Mouse (Mus musculus) kidney, postnatal 4 days (tissue): Measurements from ENCODE around the gene Cyb5d1.
A peak's percentile ranks its signal among the peaks of the same experiment; 100 is the strongest.

Experiments used
- DNase-seq, 2 experiments: peaks; one replicate each; pipeline ENCODE4 v3.0.0; 2021; ENCODE audit warnings: mixed read lengths in 2 of 2

Cyb5d1 gene

DNA sequence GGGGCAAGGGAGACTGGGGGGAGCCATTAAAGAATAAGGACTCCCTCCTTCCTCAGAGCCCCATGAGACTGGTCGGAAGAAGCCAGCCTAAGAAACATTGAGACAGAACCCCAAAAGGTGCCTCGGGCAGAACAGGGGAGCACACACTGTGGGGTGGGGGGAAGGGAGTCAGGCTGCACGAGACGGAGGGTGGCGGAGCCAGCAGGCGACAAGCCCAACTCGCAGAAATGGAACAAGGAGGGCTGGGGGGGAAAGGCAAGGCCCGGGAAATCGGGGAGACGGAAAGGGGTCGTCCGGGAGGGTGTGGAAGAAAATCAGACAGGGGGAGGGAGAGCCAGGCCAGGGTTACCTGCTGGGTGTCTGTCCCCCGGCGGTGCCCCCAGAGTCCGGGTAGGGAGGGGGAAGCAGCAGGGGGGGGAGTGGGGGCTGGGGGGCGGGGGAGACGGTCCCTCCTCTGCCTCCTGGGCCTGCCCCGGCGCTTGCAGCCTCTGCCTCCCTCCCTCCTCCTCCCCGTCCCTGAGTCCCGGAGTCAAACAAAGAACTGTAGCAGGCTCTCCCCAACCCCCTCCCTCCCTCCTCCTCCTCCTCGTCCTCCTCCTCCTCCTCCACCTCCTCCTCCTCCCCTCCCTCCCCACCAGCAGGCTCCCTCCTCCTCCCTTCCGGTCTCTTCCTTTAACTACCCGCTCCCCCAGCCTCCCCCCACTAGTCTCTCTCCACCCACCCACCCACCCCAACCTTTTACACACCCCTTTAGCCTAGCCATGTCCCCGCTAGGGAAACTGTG is 20.4 kb upstream of the Cyb5d1 start:
- peak; percentile 69 to 85 for DNase-seq

DNA sequence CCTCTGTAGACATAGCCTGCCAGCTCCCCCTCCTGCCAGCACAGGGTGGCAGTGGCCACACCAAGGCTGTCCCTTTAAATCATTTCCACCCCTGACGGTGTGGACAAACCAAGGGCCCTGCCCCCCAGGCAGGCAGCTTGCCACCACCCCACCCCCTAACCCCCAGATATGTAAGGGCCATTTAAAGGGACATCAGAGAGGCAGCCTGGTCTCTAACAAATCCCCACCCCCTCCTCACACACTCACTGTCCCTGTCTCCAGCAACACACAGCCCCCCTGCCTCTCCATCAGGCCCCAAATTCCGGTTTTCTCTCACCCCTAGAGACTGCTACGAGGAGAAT is 19.9 kb upstream of the Cyb5d1 start:
- peak; percentile 73 to 83 for DNase-seq

DNA sequence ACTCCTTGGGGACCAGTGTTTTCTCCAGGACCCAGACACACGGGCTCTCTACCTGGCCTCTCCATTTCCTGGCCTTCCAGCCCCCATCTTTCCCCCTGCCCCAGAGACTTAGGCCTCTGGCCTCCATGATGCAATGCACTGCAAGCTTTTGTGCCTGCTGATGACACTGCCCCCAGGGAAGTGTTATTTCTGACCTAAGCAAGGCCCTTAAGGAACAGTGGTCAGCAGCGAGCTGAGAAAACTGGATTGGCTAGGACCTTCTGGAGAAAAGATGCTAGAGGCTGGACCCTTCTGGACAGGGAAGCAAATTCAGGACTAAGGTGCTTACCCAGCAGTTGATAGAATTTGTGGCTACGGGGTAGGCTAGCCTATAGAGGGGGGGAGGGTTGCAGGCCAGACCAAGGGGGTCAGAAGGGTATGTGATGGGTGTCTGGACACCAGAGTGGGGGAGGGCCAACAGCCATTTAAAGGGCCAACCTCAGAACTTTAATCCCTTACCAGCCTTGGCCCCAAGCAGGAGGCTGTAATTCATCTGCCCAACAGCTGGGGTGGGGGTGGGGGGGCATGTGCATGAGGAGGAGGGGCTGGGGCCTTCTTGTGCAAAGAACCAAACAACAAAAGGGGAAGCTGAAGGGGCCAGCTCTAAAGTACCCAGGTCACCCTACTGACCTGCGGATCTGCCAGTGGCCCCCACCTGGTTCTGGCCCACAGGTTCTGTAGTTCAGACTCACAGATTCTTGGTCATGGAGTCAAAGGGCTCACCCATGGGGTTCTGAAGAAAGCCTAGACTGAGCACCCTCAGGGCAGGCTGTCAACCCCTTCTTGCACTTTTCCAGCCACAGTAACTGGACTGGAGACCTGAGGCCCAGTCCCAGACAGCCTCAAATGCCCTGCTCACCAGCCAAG is 19.2 kb upstream of the Cyb5d1 start:
- DNase-seq, result peak in 1 of 2 experiments; percentile 41

DNA sequence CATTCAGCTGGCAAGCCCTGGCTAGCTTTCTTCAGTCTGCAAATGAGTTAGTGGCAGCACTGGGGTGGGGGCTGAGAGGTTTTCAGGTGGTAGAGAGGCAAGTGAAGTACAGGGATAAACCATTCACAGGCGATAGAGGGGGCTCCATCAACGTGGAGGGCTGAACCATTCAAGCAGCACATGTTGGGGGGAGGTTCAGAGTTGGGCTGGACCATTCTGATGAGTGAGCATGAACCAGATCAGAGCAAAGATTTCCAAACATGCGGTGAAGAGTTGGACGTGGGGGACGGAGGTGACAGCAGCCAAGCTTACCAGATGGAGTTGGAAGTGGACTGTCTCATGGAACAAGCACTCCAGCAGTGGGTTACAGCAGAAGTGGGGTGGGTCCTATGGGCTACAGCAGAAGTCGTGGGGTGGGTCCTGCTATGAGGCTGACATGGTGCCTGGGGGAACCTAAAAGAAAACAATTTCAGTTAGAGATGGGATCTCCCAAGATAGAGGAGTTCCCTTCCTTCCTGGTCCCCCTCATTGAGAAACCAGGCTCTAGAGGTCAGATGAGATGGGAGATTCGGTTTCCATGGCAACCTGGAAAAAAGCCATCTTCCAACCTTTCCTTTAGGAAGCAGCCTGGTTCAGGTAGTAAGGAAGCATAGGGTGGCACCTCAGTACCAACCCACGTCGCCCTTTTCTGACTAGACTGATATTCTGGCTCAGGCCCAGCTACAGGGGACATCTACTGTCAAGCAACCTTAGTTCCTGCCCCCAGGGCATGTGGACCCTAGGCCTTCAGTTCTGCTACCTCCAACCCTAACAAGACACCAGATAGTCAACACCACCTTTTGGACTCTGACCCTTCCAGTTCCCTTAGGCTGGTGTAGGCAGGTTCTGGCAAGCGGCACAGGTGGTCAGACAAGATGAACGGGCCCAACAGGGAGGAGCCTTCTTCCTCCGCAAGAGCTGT is 18.1 kb upstream of the Cyb5d1 start, which contains the start of gene Kdm6b:
Kdm6b (minus strand) TSS at position 455 of the 961 bp plus-strand sequence.
- peak; percentile 39 to 65 for DNase-seq

DNA sequence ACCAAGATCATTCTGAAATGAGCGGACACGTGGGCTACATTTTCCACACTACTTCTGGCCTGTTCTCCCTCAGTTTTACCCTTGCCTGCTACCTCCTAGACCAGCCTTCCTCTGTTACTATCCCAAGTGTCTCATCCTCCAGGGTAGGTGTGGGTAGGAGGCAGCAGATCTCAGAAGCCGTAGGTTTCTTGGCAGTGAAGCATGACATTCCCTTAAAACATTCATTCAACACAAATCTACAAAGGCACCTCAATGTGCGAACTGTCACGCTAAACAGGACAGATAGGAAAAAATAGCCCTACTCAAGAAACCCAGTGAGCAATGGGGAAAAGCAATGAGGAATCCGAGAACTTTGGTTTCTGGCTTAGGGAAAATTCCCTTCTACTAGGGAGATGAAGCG is 17.1 kb upstream of the Cyb5d1 start:
- no peak for DNase-seq

DNA sequence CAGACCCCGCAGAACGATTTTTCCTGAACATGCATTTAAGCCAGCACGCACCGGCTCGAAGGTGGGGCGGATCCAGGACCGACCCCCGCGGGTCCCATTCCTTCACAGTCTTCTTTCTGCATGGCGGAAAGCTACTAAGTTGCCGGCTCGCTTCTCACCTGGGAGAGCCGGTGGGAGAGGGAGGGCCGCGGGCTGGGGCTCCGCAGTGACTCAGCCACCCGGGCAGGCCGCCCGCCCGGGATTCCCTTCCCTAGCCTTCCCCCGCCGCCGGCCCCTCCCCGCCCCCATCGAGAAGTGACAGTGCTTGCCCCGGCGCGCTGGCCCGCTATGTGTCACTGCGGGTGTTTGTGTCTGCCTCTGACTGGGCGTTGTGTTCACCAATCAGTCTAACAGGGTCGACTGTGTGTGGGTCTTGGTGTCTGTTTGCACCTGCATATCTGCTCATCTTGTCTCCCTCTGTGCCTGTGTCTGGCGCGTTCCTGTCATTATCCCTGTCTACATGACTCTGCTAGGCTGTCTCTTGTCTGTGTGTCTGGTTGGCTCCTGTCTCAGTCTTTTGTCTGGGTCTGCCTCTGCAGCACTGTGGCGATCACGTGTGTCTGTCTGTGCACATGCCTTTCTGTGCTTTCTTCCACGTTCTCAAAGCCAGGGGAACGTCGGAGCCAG is 16.2 kb upstream of the Cyb5d1 start:
- DNase-seq, result peak; percentile 79 to 87

DNA sequence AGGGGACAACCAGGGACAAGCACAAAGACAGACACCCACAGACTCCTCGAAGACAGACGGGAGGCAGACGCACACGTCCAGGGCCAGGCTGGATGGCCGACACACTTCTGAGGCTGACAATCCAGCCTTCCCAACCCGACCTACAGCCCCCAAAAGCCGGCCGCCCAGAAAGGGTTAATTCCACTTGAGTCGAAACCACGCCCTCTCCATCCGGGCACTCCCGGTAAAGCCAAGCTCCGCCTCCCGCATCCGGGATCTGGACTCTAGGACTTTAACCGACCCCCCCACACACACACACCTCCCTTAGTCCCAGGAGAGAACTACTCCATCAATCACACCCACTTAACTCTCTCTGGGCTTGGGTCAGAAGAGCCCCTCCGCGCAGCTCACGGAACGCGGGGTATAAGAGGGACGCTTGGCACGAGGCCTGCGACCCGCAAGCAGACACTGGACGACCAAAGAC is 15.7 kb upstream of the Cyb5d1 start:
- peak; percentile 99 for DNase-seq

DNA sequence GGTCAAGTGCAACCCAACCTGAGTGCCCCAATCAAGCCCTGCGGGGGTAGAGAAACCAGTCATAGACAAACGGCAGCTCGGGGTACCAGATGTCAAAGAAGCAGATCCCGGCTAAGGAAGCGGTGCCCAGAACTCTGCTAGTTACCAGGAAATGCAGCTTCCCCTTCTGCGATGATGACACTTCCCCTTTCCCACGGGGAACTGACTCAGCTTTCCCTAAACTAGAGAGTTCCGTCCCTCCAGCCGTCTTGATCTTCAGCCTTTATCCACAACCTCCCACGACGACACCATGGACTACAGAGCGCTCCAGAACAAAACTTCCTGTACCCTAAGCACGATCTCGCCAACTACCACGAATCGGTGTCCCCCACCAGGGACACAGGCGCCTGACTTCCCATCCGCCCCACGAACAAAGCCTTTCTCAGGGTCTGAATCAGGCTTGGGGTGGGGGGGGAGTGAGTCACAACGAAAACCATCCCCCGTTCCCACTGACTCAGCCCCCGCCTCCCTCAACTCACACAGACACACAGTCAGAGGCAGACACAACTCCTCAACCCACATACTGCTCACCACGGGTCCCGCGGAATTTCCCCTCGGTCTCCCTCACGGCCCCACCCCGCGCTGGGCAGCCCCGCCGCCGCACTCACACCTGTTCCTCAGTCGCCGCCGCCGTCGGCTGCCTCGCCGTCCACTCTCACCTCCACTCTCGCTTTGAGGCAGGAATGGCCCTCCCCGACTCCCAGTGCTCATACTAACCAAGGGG is 15.1 kb upstream of the Cyb5d1 start:
- peak; percentile 66 to 79 for DNase-seq

DNA sequence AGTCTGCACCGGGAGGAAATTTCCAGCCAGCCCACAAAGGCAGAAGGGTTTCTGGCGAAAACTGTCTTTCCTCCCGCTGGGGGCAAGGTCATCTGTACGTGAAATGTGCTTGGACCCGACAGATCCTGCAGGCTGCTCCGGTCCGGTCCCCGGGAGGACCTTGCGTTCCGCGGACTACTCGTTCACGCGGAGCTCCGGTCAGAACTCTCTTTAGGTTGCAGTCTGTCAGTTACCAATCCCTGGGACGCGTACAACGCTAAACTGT is 14.5 kb upstream of the Cyb5d1 start:
- no peak for DNase-seq

DNA sequence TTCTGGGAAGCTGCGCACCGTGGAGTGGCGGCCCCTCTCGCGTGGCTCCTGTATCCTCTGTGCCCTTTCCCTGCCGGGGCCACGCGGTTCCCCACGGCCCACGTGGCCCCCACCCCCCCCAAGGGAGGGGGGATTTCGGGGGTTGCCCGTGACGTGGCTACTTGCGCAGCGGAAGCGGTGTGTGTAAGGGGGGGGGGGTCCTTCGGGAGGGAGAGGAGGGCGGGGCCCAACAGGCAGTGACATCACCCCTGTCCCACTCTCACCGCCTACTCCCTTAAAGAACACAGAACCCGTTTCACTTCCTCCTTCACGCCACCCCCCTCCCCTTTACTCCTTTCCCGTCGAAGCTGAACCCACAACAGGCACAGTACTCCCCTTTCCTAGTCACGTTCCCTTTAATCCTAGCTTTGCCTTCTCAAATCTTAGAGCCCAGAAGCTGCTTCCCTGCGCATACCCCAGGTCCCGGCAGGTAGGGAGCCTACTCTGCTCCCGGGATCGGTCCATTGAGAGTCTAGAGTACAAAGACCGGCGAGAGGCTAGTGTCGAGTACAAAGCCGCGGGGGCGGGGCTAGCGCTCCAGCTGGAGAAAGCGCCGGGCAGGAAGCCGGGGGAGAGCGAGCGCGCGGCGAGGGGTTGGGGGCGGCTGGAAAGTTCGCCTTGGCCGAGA is 14.1 kb upstream of the Cyb5d1 start:
- DNase-seq, result peak; percentile 94 to 96

DNA sequence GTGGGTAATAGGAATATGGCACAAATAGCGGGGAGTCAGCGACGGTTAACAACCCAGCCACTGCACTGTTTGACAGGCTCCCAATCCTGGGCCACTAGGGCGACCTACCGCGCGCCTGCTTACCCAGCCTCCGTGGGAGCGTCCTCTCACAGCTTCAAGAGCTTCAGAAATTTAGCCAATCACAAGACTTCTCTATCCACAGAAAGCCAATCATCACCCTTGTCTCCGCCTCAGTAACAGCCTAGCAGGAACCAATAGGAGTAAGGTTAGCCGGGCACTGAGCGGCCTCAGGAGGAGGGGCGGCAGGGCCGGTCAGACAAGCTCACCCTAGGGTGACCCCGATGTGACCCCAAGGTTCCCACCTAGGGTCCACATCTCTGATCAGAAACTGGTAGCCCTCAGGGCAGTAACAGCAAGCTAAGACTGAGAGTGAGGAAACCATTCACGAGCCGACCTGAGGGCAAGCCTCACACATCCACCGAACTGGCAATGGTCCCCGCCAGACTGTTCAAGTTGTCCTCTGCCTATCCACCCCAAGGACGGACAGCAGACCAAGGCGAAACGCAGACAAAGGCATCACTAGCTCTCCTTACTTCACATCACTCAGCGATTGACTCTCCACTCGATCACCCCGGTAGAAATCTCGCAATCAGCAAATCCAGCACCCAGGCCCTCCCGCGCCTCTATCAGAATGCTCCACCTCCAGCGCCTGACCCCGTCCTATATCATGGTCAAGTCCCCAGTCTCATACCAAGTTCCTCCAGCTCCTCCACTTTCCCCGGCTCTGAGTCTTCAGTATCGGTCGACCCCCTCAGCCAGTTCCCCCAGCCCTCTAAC is 13.3 kb upstream of the Cyb5d1 start:
- peak; percentile 77 to 86 for DNase-seq

DNA sequence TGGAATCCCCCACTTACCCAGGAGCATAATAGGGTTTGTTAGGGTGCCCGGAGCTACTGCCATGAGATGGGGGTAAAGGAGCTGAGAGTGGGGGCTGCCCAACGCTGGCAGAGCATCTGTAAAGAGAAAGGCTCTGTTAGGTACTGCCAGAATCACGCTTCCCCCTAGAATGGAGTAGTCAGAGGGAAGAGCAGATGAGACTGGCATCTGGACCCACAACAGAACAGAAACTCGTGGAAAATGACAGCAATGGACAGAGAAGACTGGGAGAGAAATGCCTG is 12.2 kb upstream of the Cyb5d1 start:
- DNase-seq, result no peak

DNA sequence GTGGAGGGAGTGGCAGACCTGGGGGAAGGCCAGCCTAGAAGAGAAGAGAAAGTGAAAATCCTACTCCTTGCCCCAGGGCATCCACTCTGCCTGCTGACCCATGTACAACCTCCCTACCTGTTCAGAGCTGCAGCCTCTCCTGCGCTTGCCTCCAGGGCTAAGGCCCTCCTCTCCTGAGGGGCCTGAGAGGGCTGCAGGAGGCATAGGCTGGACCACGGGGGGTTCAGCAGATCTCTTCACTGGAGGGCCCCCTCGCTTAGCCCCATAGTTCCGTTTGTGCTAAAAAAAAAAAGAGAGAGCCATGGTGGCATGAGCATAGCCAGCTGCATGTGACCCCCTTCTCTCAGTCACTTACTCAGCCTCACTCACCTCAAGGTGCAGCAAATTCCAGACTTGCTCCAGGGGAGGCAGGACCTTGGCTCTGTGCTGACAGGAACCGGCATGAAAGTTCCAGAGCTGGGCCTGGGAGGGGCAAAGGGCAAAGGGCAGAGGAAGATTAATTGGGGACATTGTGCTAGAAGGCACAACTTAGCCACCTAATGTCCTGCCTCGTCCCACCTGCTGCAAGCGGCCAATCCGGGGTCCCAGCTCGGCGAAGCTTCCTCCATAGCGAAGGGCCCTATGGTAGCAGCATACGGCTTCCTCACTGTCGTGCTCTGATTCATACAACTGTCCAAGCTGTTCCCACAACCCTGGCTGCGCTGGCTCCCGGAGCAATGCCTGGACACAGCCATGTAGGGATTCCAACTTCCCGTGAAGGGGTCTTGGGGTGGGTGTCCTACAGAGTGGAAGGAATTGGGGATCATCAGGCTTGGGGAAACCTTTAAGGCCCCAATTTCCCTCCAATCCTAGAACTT is 11.7 kb upstream of the Cyb5d1 start:
- peak in 1 of 2 experiments; percentile 13 for DNase-seq

DNA sequence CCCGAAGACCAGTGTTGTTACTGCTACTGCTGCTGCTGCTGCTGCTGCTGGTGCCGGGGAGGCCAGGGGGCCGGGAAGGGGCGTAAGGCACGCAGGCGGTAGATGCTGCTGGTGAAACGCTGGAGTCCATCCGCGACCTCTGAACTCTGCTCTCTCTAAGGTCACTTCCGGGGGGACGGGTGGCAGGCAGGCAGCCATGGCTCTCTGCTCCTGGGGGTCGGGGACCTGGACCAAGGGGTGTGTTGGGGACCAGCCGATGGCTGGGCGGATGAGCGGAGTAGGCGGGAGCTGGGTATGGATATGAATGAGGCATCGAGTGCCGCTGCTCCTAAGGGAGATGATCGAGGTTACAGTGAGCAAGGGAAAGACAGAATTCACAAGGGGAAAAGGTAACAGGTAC is 10.9 kb upstream of the Cyb5d1 start:
- DNase-seq, result no peak

DNA sequence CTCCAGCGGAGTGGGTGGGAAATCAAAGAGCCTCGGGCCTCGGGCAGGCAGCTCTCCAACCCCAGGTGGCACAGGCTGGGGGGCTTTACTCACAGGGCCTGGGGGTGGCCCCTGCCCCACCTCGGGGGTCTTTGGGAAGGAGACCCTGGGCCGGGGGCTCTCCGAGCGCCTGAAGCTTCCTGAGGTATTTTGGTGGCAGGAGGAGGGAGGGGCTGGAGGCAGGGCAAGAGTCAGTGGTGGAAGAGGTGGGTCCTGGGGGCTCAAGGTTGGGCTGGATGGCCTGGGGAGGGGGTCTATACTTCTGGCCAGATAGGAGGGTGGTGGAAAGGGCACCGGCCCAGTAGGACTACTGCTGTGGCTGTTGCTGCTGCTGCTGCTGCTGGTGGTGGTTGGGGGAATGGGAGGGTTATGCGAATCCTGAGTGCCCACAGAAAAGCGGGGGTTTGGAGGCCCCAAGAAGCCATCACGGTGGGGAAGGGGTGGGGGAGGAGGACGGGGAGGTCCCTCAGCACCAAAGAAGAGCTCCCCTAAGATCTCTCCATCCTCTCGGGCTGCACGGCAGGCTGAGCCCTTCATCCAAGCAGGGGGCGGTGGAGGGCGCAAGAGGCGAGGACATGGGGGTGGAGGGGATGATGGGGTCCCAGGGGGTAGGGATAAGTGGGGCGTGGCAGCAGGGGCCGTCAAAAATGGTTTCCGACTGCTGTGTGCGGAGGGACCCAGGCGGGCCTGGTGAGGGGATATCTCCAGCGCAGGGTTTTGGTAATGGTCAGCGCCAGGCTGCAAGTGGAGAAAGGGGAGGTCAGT is 10.2 kb upstream of the Cyb5d1 start:
- no peak for DNase-seq

DNA sequence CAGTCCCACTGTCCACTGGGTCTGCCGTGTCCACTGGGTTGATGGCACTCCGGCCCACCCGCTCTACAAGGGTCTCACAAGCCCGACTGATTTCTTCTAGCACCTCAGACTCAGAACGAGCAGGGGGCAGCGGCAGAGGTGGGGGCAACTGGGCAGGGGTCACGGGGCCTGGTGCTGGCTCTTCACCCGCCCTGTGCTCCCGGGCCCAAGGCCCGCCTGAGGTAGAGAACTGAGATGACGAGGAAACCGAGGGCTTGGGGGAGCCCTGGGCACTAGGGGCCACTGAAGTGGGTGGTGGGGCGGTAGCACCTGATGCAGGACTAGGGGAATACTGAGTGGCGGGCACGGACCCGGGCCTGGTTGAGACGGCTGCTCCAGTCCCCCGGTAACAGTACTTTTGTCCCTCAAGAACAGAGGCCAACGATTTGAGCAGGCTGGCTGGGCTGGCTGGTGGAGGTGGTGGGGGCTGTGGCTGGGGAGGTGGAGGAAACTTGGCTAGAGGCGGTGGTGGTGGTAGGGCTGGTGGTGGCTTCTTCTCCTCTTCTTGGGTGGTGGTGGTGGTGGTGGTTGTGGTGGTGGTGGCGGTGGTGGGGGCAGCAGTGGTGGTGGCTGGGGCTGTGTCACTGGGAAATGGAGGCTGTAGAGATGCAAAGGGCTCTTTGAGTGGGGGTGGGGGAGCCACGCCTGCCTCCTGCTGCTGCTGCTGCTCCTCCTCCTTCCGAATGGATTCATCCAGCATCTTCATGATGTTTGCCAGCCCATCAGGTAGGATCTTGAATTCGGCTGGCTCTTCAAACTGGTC is 9.4 kb upstream of the Cyb5d1 start:
- DNase-seq, result no peak
